Mouse (Mus musculus): Measurements from ENCODE around the gene Cwf19l1. TPM values are rescaled to one million over a fixed set of nuclear protein-coding genes. Genes with fewer than 3 reads are reported as not detected.

Cwf19l1 gene
- polyA plus RNA-seq, 1 experiment, result 5.8 TPM

- DNase-seq (ENCODE audit: low read depth, low spot score), result no peak
- WGBS, result 77% methylated on average over 4 of the region's 4 CpGs
Observed at GRCm38 (mm10) chr19:44068232-44068631, 67.4 kb downstream of the Cwf19l1 start.

- peak; percentile 89 for DNase-seq (ENCODE audit: low read depth, low spot score)
- 35% methylated on average over 9 of the region's 9 CpGs for WGBS
Observed at GRCm38 (mm10) chr19:44067323-44068049, 68.2 kb downstream of the Cwf19l1 start.

- 86% methylated on average over 2 of the region's 2 CpGs for WGBS
- no peak for DNase-seq (ENCODE audit: low read depth, low spot score)
Observed at GRCm38 (mm10) chr19:44064734-44065133, 70.9 kb downstream of the Cwf19l1 start.

GRCm38 (mm10) chr19:44063773-44064172 is 71.9 kb downstream of the Cwf19l1 start:
- no peak for DNase-seq (ENCODE audit: low read depth, low spot score)
- 65% methylated on average over 7 of the region's 7 CpGs for WGBS

- 81% methylated on average over 3 of the region's 3 CpGs for WGBS
- no peak for DNase-seq (ENCODE audit: low read depth, low spot score)
Observed at GRCm38 (mm10) chr19:44060226-44060625, 75.5 kb downstream of the Cwf19l1 start.

Other genes with a start within 250 kb of the Cwf19l1 start
- gene Dnmbp, start 195.7 kb downstream of the Cwf19l1 start, polyA plus RNA-seq (2012; rRNA removed), result 42.1 and 59.0 TPM in 2 replicates
- 1.4 and 2.4 TPM in 2 replicates for gene Cpn1, start 149.3 kb downstream of the Cwf19l1 start, polyA plus RNA-seq (2012; rRNA removed)
- gene Cyp2c23, start 106.7 kb downstream of the Cwf19l1 start, polyA plus RNA-seq (2012; rRNA removed), result 0.48 and 1.1 TPM in 2 replicates
- 15.8 and 23.7 TPM in 2 replicates for gene Erlin1, start 66.1 kb downstream of the Cwf19l1 start, polyA plus RNA-seq (2012; rRNA removed)
- 14.1 and 27.9 TPM in 2 replicates for gene Chuk, start 28.4 kb downstream of the Cwf19l1 start, polyA plus RNA-seq (2012; rRNA removed)
- 31.0 and 32.4 TPM in 2 replicates for gene Bloc1s2, start 10.6 kb upstream of the Cwf19l1 start, polyA plus RNA-seq (2012; rRNA removed)
- 0.11 and 0.40 TPM in 2 replicates for gene Pkd2l1, start 56.6 kb upstream of the Cwf19l1 start, polyA plus RNA-seq (2012; rRNA removed)
- not detected in 2 replicates for gene Scd3, start 67.4 kb upstream of the Cwf19l1 start, polyA plus RNA-seq (2012; rRNA removed)
- gene Scd2, start 157.8 kb upstream of the Cwf19l1 start, polyA plus RNA-seq (2012; rRNA removed), result 71.3 and 91.7 TPM in 2 replicates
- gene Scd4, start 197.2 kb upstream of the Cwf19l1 start, polyA plus RNA-seq (2012; rRNA removed), result 0.25 and 0.34 TPM in 2 replicates

All from large intestine, adult 2 months (tissue).